Mouse (Mus musculus) heart, postnatal 0 days (tissue): ENCODE measurements at regions not wholly inside any gene's neighbourhood (a gene's known extent, or its start where the extent isn't known, plus 50 kb on each side); places are given as distances from the start of the nearest gene placed in this dataset.

ENCODE experiments used
- ATAC-seq: fragments of 200-750 bp; cut with Nextera tagmentation; 2 replicates; pipeline ENCODE4 v1.8.0; 2017; ENCODE audit warnings: low read depth, moderate number of reproducible peaks, moderate library complexity; ENCODE audit not compliant: insufficient read depth
- DNase-seq: peaks from one replicate; pipeline ENCODE4 v3.0.0-alpha.2; 2016; ENCODE audit warnings: low spot score
- H3K27ac ChIP-seq: fragments of 300-500 bp; sonication (generic); 2 replicates; pipeline ENCODE4 v1.5.1; 2014; ENCODE audit warnings: low read depth, mild to moderate bottlenecking
- H3K27me3 ChIP-seq: fragments of 300-500 bp; sonication (generic); 2 replicates; pipeline ENCODE4 v1.6.1; 2014; ENCODE audit warnings: low read length, mixed read lengths; ENCODE audit not compliant: control insufficient read depth, insufficient read depth
- H3K36me3 ChIP-seq: fragments of 300-500 bp; sonication (generic); replicated peaks from 2 replicates; pipeline ENCODE4 v1.6.1; 2014; ENCODE audit warnings: low read length, mixed read lengths; ENCODE audit not compliant: control insufficient read depth, insufficient read depth
- H3K4me1 ChIP-seq: fragments of 300-500 bp; sonication (generic); 2 replicates; pipeline ENCODE4 v1.6.1; 2014; ENCODE audit warnings: antibody characterized with exemption; ENCODE audit not compliant: control insufficient read depth, insufficient read depth
- H3K4me2 ChIP-seq: fragments of 300-500 bp; sonication (generic); 2 replicates; pipeline ENCODE4 v1.6.1; 2014; ENCODE audit warnings: low read depth, mild to moderate bottlenecking, low read length, moderate library complexity
- H3K4me3 ChIP-seq: fragments of 300-500 bp; sonication (generic); 2 replicates; pipeline ENCODE4 v1.5.1; 2014; ENCODE audit warnings: low read depth, low read length
- H3K9ac ChIP-seq: fragments of 300-500 bp; sonication (generic); replicated peaks from 2 replicates; pipeline ENCODE4 v1.6.1; 2014; ENCODE audit warnings: low read depth, low read length, mixed read lengths
- H3K9me3 ChIP-seq: fragments of 300-500 bp; sonication (generic); replicated peaks from 2 replicates; pipeline ENCODE4 v1.6.1; 2016; ENCODE audit warnings: low read length; ENCODE audit not compliant: control insufficient read depth
- CTCF ChIP-seq: IDR thresholded peaks from 2 replicates; pipeline ENCODE4 v1.5.1; 2016; ENCODE audit warnings: antibody characterized with exemption, control low read depth, low read depth
- EP300 ChIP-seq: IDR thresholded peaks from 2 replicates; pipeline ENCODE4 v1.6.1; 2016; ENCODE audit warnings: antibody characterized with exemption, low read depth
- WGBS: fragments of 180-500 bp; shearing (Covaris S2); extraction: QIAGEN DNeasy Blood & Tissue Kit; methylation state at CpG from one replicate; pipeline ENCODE4 v1.1.7; 2014; 5-methylcytosine and 5-hydroxymethylcytosine counted together

- Histone ChIP-seq H3K36me3 (no peaks in the 10 kb centered on the region), H3K4me2 (no peak overlapping the region), H3K4me3 (no peak overlapping the region), H3K27me3 (no peaks in the 10 kb centered on the region), H3K9ac (no peak overlapping the region), H3K27ac (no peak overlapping the region), H3K9me3 (no peaks in the 10 kb centered on the region), H3K4me1 (no peaks in the 10 kb centered on the region)
- 60% methylated on average over 3 of the region's 3 CpGs for WGBS
- no peak for TF ChIP-seq CTCF
- ATAC-seq (no peak), DNase-seq (no peak)
Observed at GRCm38 (mm10) chr3:150152893-150153292, 1162.5 kb upstream of the Adgrl2 start.

- no peak overlapping the region for H3K27ac ChIP-seq
- H3K4me3 ChIP-seq, result no peak overlapping the region
- ATAC-seq (no peak), DNase-seq (no peak)
- TF ChIP-seq EP300 (no peak), CTCF (no peak)
- H3K4me1 ChIP-seq, result no peaks in the 10 kb centered on the region
- no peaks in the 10 kb centered on the region for H3K36me3 ChIP-seq
- H3K27me3 ChIP-seq, result no peaks in the 10 kb centered on the region
- H3K9ac ChIP-seq, result no peak overlapping the region
- WGBS, result 67% methylated on average over 2 of the region's 2 CpGs
- H3K4me2 ChIP-seq, result no peak overlapping the region
- H3K9me3 ChIP-seq, result no peaks in the 10 kb centered on the region
Observed at GRCm38 (mm10) chr3:150185807-150186206, 1195.5 kb upstream of the Adgrl2 start.

- H3K9me3 ChIP-seq, result no peaks in the 10 kb centered on the region
- WGBS, result 75% methylated on average over 4 of the region's 4 CpGs
- H3K4me2 ChIP-seq, result no peak overlapping the region
- no peak overlapping the region for H3K27ac ChIP-seq
- no peaks in the 10 kb centered on the region for H3K4me1 ChIP-seq
- H3K27me3 ChIP-seq, result no peaks in the 10 kb centered on the region
- TF ChIP-seq EP300, result no peak
- no peak for TF ChIP-seq CTCF
- no peak for DNase-seq
- no peaks in the 10 kb centered on the region for H3K36me3 ChIP-seq
- no peak overlapping the region for H3K4me3 ChIP-seq
- ATAC-seq, result no peak
- H3K9ac ChIP-seq, result no peak overlapping the region
Observed at GRCm38 (mm10) chr3:150193132-150193531, 1202.8 kb upstream of the Adgrl2 start.

GRCm38 (mm10) chr3:150198492-150198891 lies 1208.1 kb upstream of the Adgrl2 start:
- H3K36me3 ChIP-seq, result no peaks in the 10 kb centered on the region
- no peaks in the 10 kb centered on the region for H3K9me3 ChIP-seq
- H3K4me1 ChIP-seq, result no peaks in the 10 kb centered on the region
- TF ChIP-seq CTCF (no peak), EP300 (no peak)
- H3K4me2 ChIP-seq, result no peak overlapping the region
- no peak overlapping the region for H3K4me3 ChIP-seq
- DNase-seq (no peak), ATAC-seq (no peak)
- no peak overlapping the region for H3K27ac ChIP-seq
- H3K9ac ChIP-seq, result no peak overlapping the region
- H3K27me3 ChIP-seq, result no peaks in the 10 kb centered on the region
- WGBS, result 56% methylated on average over 5 of the region's 5 CpGs

GRCm38 (mm10) chr3:150205902-150206301 lies 1215.5 kb upstream of the Adgrl2 start:
- ATAC-seq, result no peak
- Histone ChIP-seq H3K27me3 (no peaks in the 10 kb centered on the region), H3K9ac (no peak overlapping the region), H3K4me3 (no peak overlapping the region), H3K9me3 (no peaks in the 10 kb centered on the region), H3K4me2 (no peak overlapping the region), H3K4me1 (no peaks in the 10 kb centered on the region), H3K27ac (no peak overlapping the region), H3K36me3 (no peaks in the 10 kb centered on the region)
- no peak for TF ChIP-seq CTCF
- no peak for TF ChIP-seq EP300
- DNase-seq, result no peak

GRCm38 (mm10) chr3:150233279-150233678 lies 1204.4 kb upstream of the Adgrl4 start:
- no peaks in the 10 kb centered on the region for H3K36me3 ChIP-seq
- H3K4me2 ChIP-seq, result no peak overlapping the region
- ATAC-seq (no peak), DNase-seq (no peak)
- H3K4me1 ChIP-seq, result no peaks in the 10 kb centered on the region
- H3K27me3 ChIP-seq, result no peaks in the 10 kb centered on the region
- WGBS, result 68% methylated on average over 2 of the region's 2 CpGs
- no peak overlapping the region for H3K9ac ChIP-seq
- H3K4me3 ChIP-seq, result no peak overlapping the region
- H3K27ac ChIP-seq, result no peak overlapping the region
- TF ChIP-seq EP300 (no peak), CTCF (no peak)
- H3K9me3 ChIP-seq, result no peaks in the 10 kb centered on the region
